Mouse (Mus musculus) midbrain, embryonic 14.5 days (tissue): ENCODE data around the gene Mfap3. TPM values are rescaled to one million over a fixed set of nuclear protein-coding genes. Genes with fewer than 3 reads are reported as not detected.

Source experiments
- ATAC-seq: fragments of 200-750 bp; cut with Nextera tagmentation; 2 replicates; pipeline ENCODE4 v1.8.0; 2017; ENCODE audit warnings: moderate number of reproducible peaks, moderate library complexity; ENCODE audit not compliant: low FRiP score, low TSS enrichment
- DNase-seq: peaks from one replicate; pipeline ENCODE4 v3.0.0-alpha.2; 2015
- H3K27ac ChIP-seq: fragments of 300-500 bp; sonication (generic); replicated peaks from 2 replicates; pipeline ENCODE4 v1.5.1; 2014; ENCODE audit warnings: mild to moderate bottlenecking, low read depth, low read length, moderate library complexity
- H3K27me3 ChIP-seq: fragments of 300-500 bp; sonication (generic); 2 replicates; pipeline ENCODE4 v1.6.1; 2014; ENCODE audit warnings: low read length, control low read depth, mixed read lengths; ENCODE audit not compliant: control insufficient read depth, insufficient read depth
- H3K36me3 ChIP-seq: fragments of 300-500 bp; sonication (generic); 2 replicates; pipeline ENCODE4 v1.6.1; 2014; ENCODE audit warnings: low read length, control low read depth; ENCODE audit not compliant: control insufficient read depth, insufficient read depth
- H3K4me1 ChIP-seq: fragments of 300-500 bp; sonication (generic); 2 replicates; pipeline ENCODE4 v1.6.1; 2014; ENCODE audit warnings: mild to moderate bottlenecking, antibody characterized with exemption, low read length, control low read depth; ENCODE audit not compliant: control insufficient read depth, insufficient read depth
- H3K4me2 ChIP-seq: fragments of 300-500 bp; sonication (generic); 2 replicates; pipeline ENCODE4 v1.6.1; 2014; ENCODE audit warnings: mild to moderate bottlenecking, low read length, moderate library complexity
- H3K4me3 ChIP-seq: fragments of 300-500 bp; sonication (generic); replicated peaks from 2 replicates; pipeline ENCODE4 v1.5.1; 2014; ENCODE audit warnings: low read depth, low read length
- H3K9ac ChIP-seq: fragments of 300-500 bp; sonication (generic); replicated peaks from 2 replicates; pipeline ENCODE4 v1.6.1; 2014; ENCODE audit warnings: mild to moderate bottlenecking, low read length, moderate library complexity
- H3K9me3 ChIP-seq: fragments of 300-500 bp; sonication (generic); 2 replicates; pipeline ENCODE4 v1.6.1; 2016; ENCODE audit warnings: low read length, control low read depth, mixed read lengths; ENCODE audit not compliant: control insufficient read depth
- WGBS: fragments of 180-500 bp; shearing (Covaris S2); extraction: QIAGEN DNeasy Blood & Tissue Kit; methylation state at CpG from one replicate; pipeline ENCODE4 v1.1.7; 2014; 5-methylcytosine and 5-hydroxymethylcytosine counted together
- polyA plus RNA-seq: library from polyadenylated mRNA; unstranded; fragments of >200 nt; fragmentation: Nextera tagmentation; extraction: Ambion mirVana; gene quantifications from 2 replicates; pipeline ENCODE4 v1.2.1, GENCODE M21; 2014

The Mfap3 gene
- polyA plus RNA-seq, 1 experiment from 2014 or later, result 68.1 TPM

DNA sequence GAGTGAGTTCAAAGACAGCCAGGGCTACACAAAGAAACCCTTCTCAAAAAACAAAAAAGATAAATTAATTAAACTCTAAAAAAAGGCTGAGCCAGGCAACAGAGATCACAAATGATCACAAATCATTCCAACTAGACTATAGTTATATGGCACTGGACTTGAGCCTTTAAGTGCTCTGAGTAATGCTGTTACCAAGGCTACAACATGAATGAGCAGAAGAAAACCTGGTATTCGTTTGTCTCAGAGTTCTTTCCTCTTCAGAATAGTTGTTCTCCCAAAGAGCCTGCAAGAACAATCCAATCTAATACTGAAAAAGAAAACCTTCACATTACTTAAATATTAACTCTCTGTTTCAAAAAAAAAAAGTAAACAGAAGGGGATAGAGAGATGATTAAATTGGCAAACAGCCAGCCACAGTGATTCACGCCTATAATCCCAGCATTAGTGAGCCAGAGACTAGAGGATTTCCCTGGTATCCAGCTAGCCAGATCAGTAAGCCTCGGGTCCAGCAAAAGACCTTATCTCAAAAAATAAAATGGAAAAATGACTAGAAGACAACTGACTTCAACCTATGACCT, 21.9 kb upstream of the Mfap3 start:
- peaks cover 74% of the 10 kb centered on the region for H3K36me3 ChIP-seq
- H3K4me1 ChIP-seq, result no peaks in the 10 kb centered on the region
- no peaks in the 10 kb centered on the region for H3K27me3 ChIP-seq
- no peak overlapping the region for H3K4me2 ChIP-seq
- 33% methylated on average over 3 of the region's 3 CpGs for WGBS
- 0 out of 2 replicates have a peak overlapping the region, but pooled peaks have one; percentile 32 for H3K27ac ChIP-seq
- H3K9ac ChIP-seq, result no peak overlapping the region
- no peaks in the 10 kb centered on the region for H3K9me3 ChIP-seq
- ATAC-seq (no peak), DNase-seq (peak; percentile 58)
- no peak overlapping the region for H3K4me3 ChIP-seq

DNA sequence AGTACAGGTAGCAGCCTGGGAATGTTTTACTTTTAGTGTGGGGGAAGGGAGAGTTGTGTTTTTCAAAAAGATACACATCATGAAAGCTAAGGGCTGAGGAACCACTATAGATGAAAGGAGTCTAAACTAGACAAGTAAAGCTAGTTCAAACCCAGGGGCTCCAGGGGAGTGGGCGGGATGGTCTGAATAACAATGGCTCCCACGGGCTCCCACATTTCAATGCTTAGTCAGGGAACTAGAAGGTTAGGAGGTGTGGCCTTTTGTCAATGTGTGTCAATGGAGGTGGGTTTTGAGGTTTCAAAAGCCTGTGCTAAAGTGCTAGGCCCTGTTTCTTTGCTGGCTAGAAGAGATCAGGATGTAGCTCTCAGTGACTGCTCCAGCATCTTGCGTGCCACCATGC, 20.8 kb upstream of the Mfap3 start:
- no peaks in the 10 kb centered on the region for H3K4me1 ChIP-seq
- WGBS, result 53% methylated on average over 3 of the region's 3 CpGs
- no peaks in the 10 kb centered on the region for H3K9me3 ChIP-seq
- DNase-seq (no peak), ATAC-seq (no peak)
- H3K9ac ChIP-seq, result no peak overlapping the region
- no peaks in the 10 kb centered on the region for H3K27me3 ChIP-seq
- H3K4me2 ChIP-seq, result no peak overlapping the region
- no peak overlapping the region for H3K4me3 ChIP-seq
- peaks cover 67% of the 10 kb centered on the region for H3K36me3 ChIP-seq
- no peak overlapping the region for H3K27ac ChIP-seq

DNA sequence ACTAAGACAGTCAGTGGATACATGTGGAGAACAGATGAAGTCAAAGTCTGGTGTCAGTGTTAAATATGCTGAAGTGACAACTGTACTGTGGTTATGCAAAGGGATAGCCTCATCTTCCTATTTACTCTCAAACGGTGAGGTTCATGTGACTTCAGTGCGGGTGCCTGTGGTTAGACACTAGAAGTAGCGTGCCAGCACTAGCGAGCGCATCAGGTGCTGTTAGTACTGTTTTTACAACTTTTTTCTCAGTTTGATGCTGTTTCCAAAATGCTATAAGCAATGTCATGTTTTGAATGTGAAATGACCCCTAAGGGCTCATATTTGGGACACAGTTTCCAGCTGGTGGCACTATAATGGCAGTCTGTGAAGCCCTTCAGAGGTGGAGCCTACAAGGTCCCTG, 20.2 kb upstream of the Mfap3 start:
- H3K4me2 ChIP-seq, result no peak overlapping the region
- H3K9ac ChIP-seq, result no peak overlapping the region
- 95% methylated on average over 5 of the region's 5 CpGs for WGBS
- H3K4me1 ChIP-seq, result no peaks in the 10 kb centered on the region
- no peak overlapping the region for H3K27ac ChIP-seq
- no peak for ATAC-seq
- H3K36me3 ChIP-seq, result peaks cover 64% of the 10 kb centered on the region
- no peak for DNase-seq
- H3K4me3 ChIP-seq, result no peak overlapping the region
- no peaks in the 10 kb centered on the region for H3K27me3 ChIP-seq
- no peaks in the 10 kb centered on the region for H3K9me3 ChIP-seq

DNA sequence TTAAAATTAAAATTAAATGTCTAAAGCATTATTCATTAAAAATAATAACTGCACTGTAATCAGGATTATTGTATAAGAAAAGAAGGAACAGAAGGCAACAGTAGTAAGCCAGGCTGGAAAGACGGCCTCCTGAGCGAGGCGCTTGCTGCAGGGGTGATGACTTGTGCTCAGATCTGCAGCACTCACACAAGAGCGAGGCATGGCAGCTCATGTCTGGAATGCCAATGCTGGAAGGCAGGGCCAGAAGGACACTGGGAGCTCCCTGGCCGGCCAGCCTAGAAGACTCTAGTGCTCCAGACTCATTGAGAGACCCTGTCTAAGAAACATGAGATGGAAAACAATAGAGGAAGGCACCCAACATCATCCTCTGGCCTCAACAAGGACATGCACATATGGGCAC, 15.3 kb upstream of the Mfap3 start:
- ATAC-seq, result no peak
- no peaks in the 10 kb centered on the region for H3K9me3 ChIP-seq
- no peak overlapping the region for H3K4me2 ChIP-seq
- H3K27me3 ChIP-seq, result no peaks in the 10 kb centered on the region
- WGBS, result 79% methylated on average over 5 of the region's 5 CpGs
- H3K4me3 ChIP-seq, result no peak overlapping the region
- DNase-seq, result peak; percentile 19
- 0 out of 2 replicates have a peak overlapping the region, but pooled peaks have one; percentile 46 for H3K27ac ChIP-seq
- H3K4me1 ChIP-seq, result 0 out of 2 replicates have a peak, but pooled peaks cover 2% of the 10 kb centered on the region
- H3K9ac ChIP-seq, result no peak overlapping the region
- H3K36me3 ChIP-seq, result peaks cover 70% of the 10 kb centered on the region

DNA sequence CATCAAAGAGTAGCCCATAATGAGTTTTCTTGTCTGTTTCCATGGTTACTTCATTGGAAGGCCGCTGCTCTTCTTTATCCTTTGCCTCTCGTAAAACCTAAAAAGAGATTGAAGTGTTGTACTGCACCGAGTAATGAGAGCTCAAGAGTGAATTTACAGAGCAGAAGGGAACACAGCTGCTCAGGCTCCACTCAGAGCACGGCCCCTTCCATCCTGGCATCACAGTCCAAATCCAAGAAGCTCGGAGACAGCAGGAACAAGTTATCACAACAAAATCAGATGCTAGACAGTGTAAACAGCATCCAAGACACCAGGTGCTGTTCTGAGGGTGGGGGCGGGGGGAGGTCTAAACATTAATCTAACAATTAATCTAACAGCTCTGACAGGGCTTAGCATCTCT, 11.6 kb upstream of the Mfap3 start:
- ATAC-seq (no peak), DNase-seq (no peak)
- H3K27ac ChIP-seq, result peak overlapping the region; percentile 55
- H3K9ac ChIP-seq, result no peak overlapping the region; the same call in 1 of the 2 replicates
- no peaks in the 10 kb centered on the region for H3K27me3 ChIP-seq
- no peak overlapping the region for H3K4me2 ChIP-seq
- no peak overlapping the region for H3K4me3 ChIP-seq
- peaks cover 80% of the 10 kb centered on the region for H3K36me3 ChIP-seq
- no peaks in the 10 kb centered on the region for H3K9me3 ChIP-seq
- 25% methylated on average over 6 of the region's 6 CpGs for WGBS
- H3K4me1 ChIP-seq, result 0 out of 2 replicates have a peak, but pooled peaks cover 2% of the 10 kb centered on the region

DNA sequence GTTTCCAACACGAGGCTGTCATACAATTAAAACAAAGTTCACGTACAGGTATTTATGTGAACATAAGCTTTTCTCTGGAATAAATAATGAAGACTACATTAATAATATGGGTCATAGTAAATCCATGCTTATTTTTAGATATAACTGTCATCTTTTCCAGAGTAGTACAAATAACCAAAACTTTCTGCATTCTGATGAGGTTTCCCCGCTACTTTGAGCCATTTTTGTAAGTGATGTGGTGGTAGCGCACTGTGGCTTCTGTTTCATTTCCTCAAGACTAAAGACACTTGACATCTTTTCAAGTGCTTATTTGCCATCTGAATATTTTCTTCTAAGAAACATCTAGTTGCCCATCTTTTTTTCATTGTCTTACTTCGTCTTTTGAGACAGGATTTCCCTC, 3.2 kb upstream of the Mfap3 start:
- DNase-seq (no peak), ATAC-seq (no peak)
- WGBS, result 90% methylated on average over 5 of the region's 5 CpGs
- Histone ChIP-seq H3K9me3 (no peaks in the 10 kb centered on the region), H3K27me3 (no peaks in the 10 kb centered on the region), H3K4me3 (no peak overlapping the region), H3K27ac (no peak overlapping the region), H3K4me1 (peaks cover 15% of the 10 kb centered on the region), H3K36me3 (peaks cover 33% of the 10 kb centered on the region), H3K4me2 (no peak overlapping the region), H3K9ac (no peak overlapping the region)

DNA sequence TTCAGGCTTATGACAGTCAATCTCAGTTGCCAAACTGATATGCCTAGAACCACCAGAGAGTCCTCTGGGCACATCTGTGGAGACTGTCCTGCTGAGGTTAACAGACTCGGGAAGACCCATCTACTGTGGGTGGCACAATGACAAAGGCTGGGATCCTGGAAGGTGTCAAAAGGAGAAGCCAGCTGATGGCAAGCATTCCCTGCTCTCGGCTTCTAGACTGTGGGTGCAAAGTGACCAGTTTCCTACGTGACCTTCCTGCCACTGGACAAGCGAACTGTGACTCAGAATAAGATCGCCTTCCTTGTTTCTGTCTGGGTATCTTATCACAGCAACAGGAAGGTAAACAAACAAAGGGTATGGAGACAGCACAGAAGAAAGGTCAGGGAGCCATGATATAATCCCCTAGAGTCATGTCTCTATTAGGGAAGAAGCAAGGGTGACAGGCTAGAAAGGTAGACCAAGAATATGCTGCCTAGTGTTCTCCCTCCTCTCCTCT, 1.5 kb upstream of the Mfap3 start:
- peaks cover 32% of the 10 kb centered on the region for H3K36me3 ChIP-seq
- H3K9ac ChIP-seq, result no peak overlapping the region
- 66% methylated on average over 5 of the region's 5 CpGs for WGBS
- peaks cover 15% of the 10 kb centered on the region for H3K4me1 ChIP-seq
- H3K9me3 ChIP-seq, result no peaks in the 10 kb centered on the region
- no peaks in the 10 kb centered on the region for H3K27me3 ChIP-seq
- ATAC-seq (no peak), DNase-seq (no peak)
- H3K27ac ChIP-seq, result no peak overlapping the region
- H3K4me2 ChIP-seq, result peak overlapping the region; percentile 73
- H3K4me3 ChIP-seq, result 0 out of 2 replicates have a peak overlapping the region, but pooled peaks have one; percentile 90

DNA sequence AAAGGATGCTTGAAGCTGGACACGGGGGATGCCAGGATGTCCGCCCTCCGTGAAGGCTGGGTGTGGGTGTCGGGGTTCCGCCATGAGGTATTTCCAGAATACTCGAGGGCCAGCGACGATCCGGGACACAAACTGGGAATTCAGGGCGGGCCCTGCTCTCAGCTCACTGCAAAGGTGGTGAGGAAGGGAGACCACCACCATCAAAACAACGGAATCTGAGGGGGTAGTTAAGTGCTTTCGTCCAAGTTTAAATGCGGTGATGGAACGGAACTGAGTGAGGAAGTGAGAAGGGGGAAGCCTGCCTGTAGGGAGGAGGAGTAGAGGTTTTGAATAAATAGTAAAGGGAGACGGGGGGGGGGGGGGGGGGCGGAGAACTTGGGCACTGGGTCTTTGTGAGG, 286 bp downstream of the Mfap3 start:
- DNase-seq (no peak), ATAC-seq (no peak; the same call in 1 of the 2 replicates)
- Histone ChIP-seq H3K4me1 (peaks cover 15% of the 10 kb centered on the region), H3K9ac (peak overlapping the region; percentile 75), H3K9me3 (no peaks in the 10 kb centered on the region), H3K4me3 (peak overlapping the region; percentile 90), H3K4me2 (peak overlapping the region; percentile 73), H3K27ac (peak overlapping the region; percentile 86), H3K36me3 (peaks cover 16% of the 10 kb centered on the region; the same call in 1 of the 2 replicates), H3K27me3 (no peaks in the 10 kb centered on the region)
- WGBS, result 0% methylated on average over 15 of the region's 16 CpGs

DNA sequence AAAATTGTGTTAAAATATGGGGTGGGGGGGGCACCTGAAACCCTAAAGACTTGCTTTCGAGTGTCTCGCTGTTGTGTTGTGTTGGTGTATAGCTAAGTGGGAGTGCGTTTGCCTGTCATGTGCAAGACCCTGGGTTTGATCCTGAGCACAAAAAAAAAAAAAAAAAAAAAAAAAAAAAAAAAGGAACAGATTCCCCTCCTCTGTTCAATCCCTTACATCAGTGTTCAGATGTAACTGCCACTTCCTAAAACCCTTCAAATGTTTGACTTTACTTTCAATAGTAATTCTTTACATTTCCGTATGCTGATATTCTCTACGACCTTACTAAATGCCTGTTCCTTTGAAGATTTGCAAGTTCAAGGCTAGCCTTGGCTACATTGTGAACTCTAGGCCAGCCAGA, 840 bp downstream of the Mfap3 start:
- H3K27me3 ChIP-seq, result no peaks in the 10 kb centered on the region
- 79% methylated on average over 5 of the region's 5 CpGs for WGBS
- DNase-seq, result no peak

More for the DNA sequence above, 840 bp downstream of the Mfap3 start:
- ATAC-seq, result no peak
- peaks cover 15% of the 10 kb centered on the region for H3K4me1 ChIP-seq
- peak overlapping the region; percentile 75 for H3K9ac ChIP-seq
- H3K9me3 ChIP-seq, result no peaks in the 10 kb centered on the region
- no peak overlapping the region for H3K27ac ChIP-seq
- H3K36me3 ChIP-seq, result peaks cover 16% of the 10 kb centered on the region; the same call in 1 of the 2 replicates
- H3K4me2 ChIP-seq, result peak overlapping the region; percentile 73
- peak overlapping the region; percentile 90 for H3K4me3 ChIP-seq
